Mouse (Mus musculus) MEL (cell line): ENCODE data around the gene Prr15.

Source experiments
- CTCF ChIP-seq, 3 experiments: IDR thresholded peaks in 2 of 3; conservative IDR thresholded peaks in 1 of 3; 2 replicates each; pipeline ENCODE4 v1.5.1; 2011 to 2012; ENCODE audit warnings: low read length in 3 of 3, low read depth in 2 of 3, mild to moderate bottlenecking in 2 of 3, improper control_type of control experiment in 1 of 3, inconsistent platforms in 1 of 3, mixed read lengths in 1 of 3, moderate library complexity in 1 of 3; ENCODE audit not compliant: control insufficient read depth in 1 of 3, insufficient read depth in 1 of 3, poor library complexity in 1 of 3, severe bottlenecking in 1 of 3
- ELF1 ChIP-seq: IDR thresholded peaks from 2 replicates; pipeline ENCODE4 v1.6.1; 2014; ENCODE audit warnings: low read depth, mild to moderate bottlenecking, inconsistent platforms, low read length, improper control_type of control experiment, moderate library complexity
- EP300 ChIP-seq, 2 experiments: IDR thresholded peaks; 2 replicates each; pipeline ENCODE4 v1.6.1; 2011; ENCODE audit warnings: improper control_type of control experiment in 2 of 2, low read length in 2 of 2, low read depth in 1 of 2, mild to moderate bottlenecking in 1 of 2
- MAFK ChIP-seq: IDR thresholded peaks from 2 replicates; pipeline ENCODE4 v1.6.1; 2011; ENCODE audit warnings: low read depth, mild to moderate bottlenecking, low read length, improper control_type of control experiment, borderline replicate concordance
- MEF2A ChIP-seq: IDR thresholded peaks from 2 replicates; pipeline ENCODE4 v1.6.1; 2014; ENCODE audit warnings: low read depth, mild to moderate bottlenecking, inconsistent platforms, low read length, improper control_type of control experiment; ENCODE audit not compliant: poor library complexity, insufficient replicate concordance, severe bottlenecking; ENCODE audit errors: extremely low read depth
- MYC ChIP-seq: IDR thresholded peaks from 2 replicates; pipeline ENCODE4 v1.6.1; 2011; ENCODE audit warnings: low read depth, mild to moderate bottlenecking, low read length, improper control_type of control experiment, moderate library complexity
- NELFE ChIP-seq: IDR thresholded peaks from 2 replicates; pipeline ENCODE4 v1.6.1; 2011; ENCODE audit warnings: low read depth, low read length, improper control_type of control experiment
- POLR2A ChIP-seq, 2 experiments: IDR thresholded peaks; 2 replicates each; pipeline ENCODE4 v1.6.1; 2011 to 2012; ENCODE audit warnings: low read length in 2 of 2, mild to moderate bottlenecking in 2 of 2, control low read depth in 1 of 2, improper control_type of control experiment in 1 of 2, low read depth in 1 of 2, moderate library complexity in 1 of 2; ENCODE audit not compliant: control insufficient read depth in 1 of 2, insufficient read depth in 1 of 2, poor library complexity in 1 of 2
- TAL1 ChIP-seq: IDR thresholded peaks from 2 replicates; pipeline ENCODE4 v1.6.1; 2012; ENCODE audit warnings: mild to moderate bottlenecking, inconsistent platforms, low read length, moderate library complexity, mixed read lengths
- USF1 ChIP-seq: IDR thresholded peaks from 2 replicates; pipeline ENCODE4 v1.6.1; 2014; ENCODE audit warnings: low read depth, mild to moderate bottlenecking, inconsistent platforms, low read length, improper control_type of control experiment, moderate library complexity
- ZKSCAN1 ChIP-seq: IDR thresholded peaks from 2 replicates; pipeline ENCODE4 v1.6.1; 2012; ENCODE audit warnings: low read depth, mild to moderate bottlenecking, inconsistent platforms, low read length, improper control_type of control experiment, moderate library complexity
- ZMIZ1 ChIP-seq: IDR thresholded peaks from 2 replicates; pipeline ENCODE4 v1.6.1; 2012; ENCODE audit warnings: low read depth, mild to moderate bottlenecking, inconsistent platforms, low read length, improper control_type of control experiment, moderate library complexity

GRCm38 (mm10) chr6:54327626-54328003, 2.0 kb downstream of the Prr15 start:
- TF ChIP-seq EP300 (IDR thresholded peaks at IDR 0.05; ENCODE audit: low read depth in 1 of 2, low read length in 2 of 2) (no peak), USF1 (no peak), CTCF (IDR thresholded peaks at IDR 0.05 in 2 of 3, conservative IDR thresholded peaks at IDR 0.05 in 1 of 3; ENCODE audit: control insufficient read depth in 1 of 3, insufficient read depth in 1 of 3, low read depth in 2 of 3, low read length in 3 of 3, poor library complexity in 1 of 3, severe bottlenecking in 1 of 3) (no peak), ZMIZ1 (no peak), MEF2A (no peak), MAFK (no peak), TAL1 (no peak), ZKSCAN1 (no peak), MYC (no peak), NELFE (no peak), ELF1 (no peak), POLR2A (IDR thresholded peaks at IDR 0.05; ENCODE audit: control insufficient read depth in 1 of 2, insufficient read depth in 1 of 2, low read depth in 1 of 2, low read length in 2 of 2, poor library complexity in 1 of 2) (no peak)
